Mouse (Mus musculus) stomach, embryonic 15.5 days (tissue): ENCODE data around the gene Golph3. TPM values are rescaled to one million over a fixed set of nuclear protein-coding genes. Genes with fewer than 3 reads are reported as not detected.

Experiments used
- ATAC-seq: fragments of 200-750 bp; cut with Nextera tagmentation; 2 replicates; pipeline ENCODE4 v1.8.0; 2017; ENCODE audit warnings: low read depth, moderate number of reproducible peaks, moderate TSS enrichment; ENCODE audit not compliant: insufficient read depth, low FRiP score
- H3K27ac ChIP-seq: fragments of 300-500 bp; sonication (generic); 2 replicates; pipeline ENCODE4 v1.5.1; 2015; ENCODE audit warnings: mild to moderate bottlenecking, inconsistent platforms
- H3K27me3 ChIP-seq: fragments of 300-500 bp; sonication (generic); replicated peaks from 2 replicates; pipeline ENCODE4 v1.6.1; 2015; ENCODE audit warnings: inconsistent platforms
- H3K36me3 ChIP-seq: fragments of 300-500 bp; sonication (generic); 2 replicates; pipeline ENCODE4 v1.6.1; 2015; ENCODE audit warnings: inconsistent platforms
- H3K4me1 ChIP-seq: fragments of 300-500 bp; sonication (generic); 2 replicates; pipeline ENCODE4 v1.6.1; 2015; ENCODE audit warnings: inconsistent platforms
- H3K4me2 ChIP-seq: fragments of 300-500 bp; sonication (generic); 2 replicates; pipeline ENCODE4 v1.6.1; 2015; ENCODE audit warnings: mild to moderate bottlenecking, inconsistent platforms
- H3K4me3 ChIP-seq: fragments of 300-500 bp; sonication (generic); replicated peaks from 2 replicates; pipeline ENCODE4 v1.5.1; 2015; ENCODE audit warnings: inconsistent platforms
- H3K9ac ChIP-seq: fragments of 300-500 bp; sonication (generic); 2 replicates; pipeline ENCODE4 v1.6.1; 2015; ENCODE audit warnings: inconsistent platforms
- H3K9me3 ChIP-seq: fragments of 300-500 bp; sonication (generic); 2 replicates; pipeline ENCODE4 v1.6.1; 2016; ENCODE audit warnings: inconsistent platforms
- WGBS: fragments of 180-500 bp; shearing (Covaris S2); methylation state at CpG from one replicate; pipeline ENCODE4 v1.1.7; 2015; 5-methylcytosine and 5-hydroxymethylcytosine counted together
- polyA plus RNA-seq: library from polyadenylated mRNA; unstranded; fragments of >200 nt; fragmentation: Nextera tagmentation; extraction: Ambion mirVana; gene quantifications from 2 replicates; pipeline ENCODE4 v1.2.1, GENCODE M21; 2015

The Golph3 gene
- polyA plus RNA-seq, 1 experiment from 2014 or later, result 91.4 TPM

- Histone ChIP-seq H3K27me3 (no peaks in the 10 kb centered on the region), H3K9ac (no peak overlapping the region), H3K4me2 (no peak overlapping the region), H3K36me3 (peaks cover 4% of the 10 kb centered on the region; the same call in 1 of the 2 replicates), H3K27ac (no peak overlapping the region), H3K4me3 (no peak overlapping the region), H3K4me1 (peaks cover 20% of the 10 kb centered on the region), H3K9me3 (no peaks in the 10 kb centered on the region)
- WGBS, result 69% methylated on average over 14 of the region's 14 CpGs
- ATAC-seq, result no peak
These were observed 52.2 kb downstream of the Golph3 start for GRCm38 (mm10) chr15:12373496-12373895.

GRCm38 (mm10) chr15:12373918-12374317 lies 52.7 kb downstream of the Golph3 start:
- WGBS, result 81% methylated on average over 6 of the region's 6 CpGs
- no peak for ATAC-seq
- no peak overlapping the region for H3K27ac ChIP-seq
- H3K9ac ChIP-seq, result no peak overlapping the region
- H3K4me2 ChIP-seq, result no peak overlapping the region
- H3K36me3 ChIP-seq, result peaks cover 4% of the 10 kb centered on the region; the same call in 1 of the 2 replicates
- peaks cover 20% of the 10 kb centered on the region for H3K4me1 ChIP-seq
- no peak overlapping the region for H3K4me3 ChIP-seq
- H3K27me3 ChIP-seq, result no peaks in the 10 kb centered on the region
- H3K9me3 ChIP-seq, result no peaks in the 10 kb centered on the region

GRCm38 (mm10) chr15:12374916-12375315 lies 53.7 kb downstream of the Golph3 start:
- peaks cover 4% of the 10 kb centered on the region; the same call in 1 of the 2 replicates for H3K36me3 ChIP-seq
- H3K4me1 ChIP-seq, result peaks cover 20% of the 10 kb centered on the region
- H3K4me3 ChIP-seq, result peak overlapping the region; percentile 27; the same call in 1 of the 2 replicates
- 0 out of 2 replicates have a peak overlapping the region, but pooled peaks have one; percentile 54 for H3K27ac ChIP-seq
- H3K9me3 ChIP-seq, result no peaks in the 10 kb centered on the region
- H3K27me3 ChIP-seq, result no peaks in the 10 kb centered on the region
- no peak overlapping the region for H3K9ac ChIP-seq
- H3K4me2 ChIP-seq, result peak overlapping the region; percentile 55
- no peak for ATAC-seq
- WGBS, result 61% methylated on average over 18 of the region's 18 CpGs

- H3K27me3 ChIP-seq, result no peaks in the 10 kb centered on the region
- H3K27ac ChIP-seq, result peak overlapping the region; percentile 57; the same call in 1 of the 2 replicates
- 12% methylated on average over 19 of the region's 19 CpGs for WGBS
- peak overlapping the region; percentile 27 for H3K4me3 ChIP-seq
- peaks cover 4% of the 10 kb centered on the region; the same call in 1 of the 2 replicates for H3K36me3 ChIP-seq
- peaks cover 20% of the 10 kb centered on the region for H3K4me1 ChIP-seq
- H3K9ac ChIP-seq, result no peak overlapping the region
- H3K4me2 ChIP-seq, result peak overlapping the region; percentile 55
- H3K9me3 ChIP-seq, result no peaks in the 10 kb centered on the region
- ATAC-seq, result peak; percentile 82
These were observed 54.5 kb downstream of the Golph3 start for GRCm38 (mm10) chr15:12375641-12376311.

- H3K4me2 ChIP-seq, result peak overlapping the region; percentile 55
- no peak overlapping the region for H3K4me3 ChIP-seq
- no peak overlapping the region for H3K9ac ChIP-seq
- peak overlapping the region; percentile 57; the same call in 1 of the 2 replicates for H3K27ac ChIP-seq
- ATAC-seq, result no peak
- H3K4me1 ChIP-seq, result peaks cover 17% of the 10 kb centered on the region
- H3K9me3 ChIP-seq, result no peaks in the 10 kb centered on the region
- H3K36me3 ChIP-seq, result peaks cover 4% of the 10 kb centered on the region; the same call in 1 of the 2 replicates
- WGBS, result 56% methylated on average over 13 of the region's 13 CpGs
- H3K27me3 ChIP-seq, result no peaks in the 10 kb centered on the region
These were observed 55.3 kb downstream of the Golph3 start for GRCm38 (mm10) chr15:12376491-12377069.

- Histone ChIP-seq H3K4me1 (peaks cover 17% of the 10 kb centered on the region), H3K4me2 (no peak overlapping the region), H3K36me3 (no peaks in the 10 kb centered on the region), H3K27me3 (no peaks in the 10 kb centered on the region), H3K4me3 (no peak overlapping the region), H3K9ac (no peak overlapping the region), H3K9me3 (no peaks in the 10 kb centered on the region), H3K27ac (no peak overlapping the region)
- 78% methylated on average over 10 of the region's 10 CpGs for WGBS
- ATAC-seq, result no peak
These were observed 56.5 kb downstream of the Golph3 start for GRCm38 (mm10) chr15:12377800-12378199.

GRCm38 (mm10) chr15:12380057-12380456 lies 58.8 kb downstream of the Golph3 start:
- peaks cover 12% of the 10 kb centered on the region for H3K4me1 ChIP-seq
- WGBS, result 85% methylated on average over 3 of the region's 3 CpGs
- H3K4me3 ChIP-seq, result no peak overlapping the region
- no peak overlapping the region for H3K9ac ChIP-seq
- H3K9me3 ChIP-seq, result no peaks in the 10 kb centered on the region
- H3K36me3 ChIP-seq, result no peaks in the 10 kb centered on the region
- ATAC-seq, result no peak
- no peak overlapping the region for H3K4me2 ChIP-seq
- no peak overlapping the region for H3K27ac ChIP-seq
- H3K27me3 ChIP-seq, result no peaks in the 10 kb centered on the region

GRCm38 (mm10) chr15:12380548-12380947 lies 59.3 kb downstream of the Golph3 start:
- peaks cover 7% of the 10 kb centered on the region for H3K4me1 ChIP-seq
- H3K4me3 ChIP-seq, result no peak overlapping the region
- 59% methylated on average over 5 of the region's 5 CpGs for WGBS
- no peak overlapping the region for H3K9ac ChIP-seq
- no peaks in the 10 kb centered on the region for H3K27me3 ChIP-seq
- no peaks in the 10 kb centered on the region for H3K9me3 ChIP-seq
- H3K27ac ChIP-seq, result no peak overlapping the region
- H3K36me3 ChIP-seq, result no peaks in the 10 kb centered on the region
- H3K4me2 ChIP-seq, result no peak overlapping the region
- ATAC-seq, result no peak

- no peaks in the 10 kb centered on the region for H3K36me3 ChIP-seq
- H3K4me3 ChIP-seq, result no peak overlapping the region
- H3K9ac ChIP-seq, result no peak overlapping the region
- H3K9me3 ChIP-seq, result no peaks in the 10 kb centered on the region
- WGBS, result 65% methylated on average over 13 of the region's 13 CpGs
- H3K4me2 ChIP-seq, result no peak overlapping the region
- ATAC-seq, result no peak
- no peaks in the 10 kb centered on the region for H3K27me3 ChIP-seq
- H3K4me1 ChIP-seq, result no peaks in the 10 kb centered on the region
- H3K27ac ChIP-seq, result no peak overlapping the region
These were observed 63.4 kb downstream of the Golph3 start for GRCm38 (mm10) chr15:12384679-12385078.

GRCm38 (mm10) chr15:12388726-12389489 lies 67.7 kb downstream of the Golph3 start:
- H3K27me3 ChIP-seq, result no peaks in the 10 kb centered on the region
- no peak for ATAC-seq
- WGBS, result 79% methylated on average over 15 of the region's 15 CpGs
- H3K27ac ChIP-seq, result no peak overlapping the region
- H3K4me1 ChIP-seq, result no peaks in the 10 kb centered on the region
- H3K4me3 ChIP-seq, result no peak overlapping the region
- no peaks in the 10 kb centered on the region for H3K36me3 ChIP-seq
- no peak overlapping the region for H3K4me2 ChIP-seq
- no peaks in the 10 kb centered on the region for H3K9me3 ChIP-seq
- H3K9ac ChIP-seq, result no peak overlapping the region

GRCm38 (mm10) chr15:12394758-12395157 lies 73.5 kb downstream of the Golph3 start:
- 89% methylated on average over 10 of the region's 10 CpGs for WGBS

GRCm38 (mm10) chr15:12397032-12397431 lies 75.8 kb downstream of the Golph3 start:
- Histone ChIP-seq H3K4me2 (no peak overlapping the region), H3K27me3 (no peaks in the 10 kb centered on the region), H3K27ac (no peak overlapping the region), H3K36me3 (peaks cover 7% of the 10 kb centered on the region), H3K9me3 (no peaks in the 10 kb centered on the region), H3K4me3 (no peak overlapping the region), H3K9ac (no peak overlapping the region), H3K4me1 (no peaks in the 10 kb centered on the region)
- no peak for ATAC-seq
- WGBS, result 66% methylated on average over 6 of the region's 6 CpGs

More at GRCm38 (mm10) chr15:12394758-12395157, 73.5 kb downstream of the Golph3 start:
- no peak overlapping the region for H3K4me3 ChIP-seq
- no peak overlapping the region for H3K9ac ChIP-seq
- H3K4me2 ChIP-seq, result no peak overlapping the region
- ATAC-seq, result no peak
- no peaks in the 10 kb centered on the region for H3K4me1 ChIP-seq
- H3K27me3 ChIP-seq, result no peaks in the 10 kb centered on the region
- peaks cover 4% of the 10 kb centered on the region; the same call in 1 of the 2 replicates for H3K36me3 ChIP-seq
- H3K27ac ChIP-seq, result no peak overlapping the region
- no peaks in the 10 kb centered on the region for H3K9me3 ChIP-seq
